Mouse (Mus musculus) heart, postnatal 0 days (tissue): ENCODE data around the gene Cpz. TPM values are rescaled to one million over a fixed set of nuclear protein-coding genes. Genes with fewer than 3 reads are reported as not detected.

Experiments
- ATAC-seq: fragments of 200-750 bp; cut with Nextera tagmentation; 2 replicates; pipeline ENCODE4 v1.8.0; 2017; ENCODE audit warnings: low read depth, moderate number of reproducible peaks, moderate library complexity; ENCODE audit not compliant: insufficient read depth
- DNase-seq: peaks from one replicate; pipeline ENCODE4 v3.0.0-alpha.2; 2016; ENCODE audit warnings: low spot score
- H3K27ac ChIP-seq: fragments of 300-500 bp; sonication (generic); 2 replicates; pipeline ENCODE4 v1.5.1; 2014; ENCODE audit warnings: low read depth, mild to moderate bottlenecking
- H3K27me3 ChIP-seq: fragments of 300-500 bp; sonication (generic); 2 replicates; pipeline ENCODE4 v1.6.1; 2014; ENCODE audit warnings: low read length, mixed read lengths; ENCODE audit not compliant: control insufficient read depth, insufficient read depth
- H3K36me3 ChIP-seq: fragments of 300-500 bp; sonication (generic); replicated peaks from 2 replicates; pipeline ENCODE4 v1.6.1; 2014; ENCODE audit warnings: low read length, mixed read lengths; ENCODE audit not compliant: control insufficient read depth, insufficient read depth
- H3K4me1 ChIP-seq: fragments of 300-500 bp; sonication (generic); 2 replicates; pipeline ENCODE4 v1.6.1; 2014; ENCODE audit warnings: antibody characterized with exemption; ENCODE audit not compliant: control insufficient read depth, insufficient read depth
- H3K4me2 ChIP-seq: fragments of 300-500 bp; sonication (generic); 2 replicates; pipeline ENCODE4 v1.6.1; 2014; ENCODE audit warnings: low read depth, mild to moderate bottlenecking, low read length, moderate library complexity
- H3K4me3 ChIP-seq: fragments of 300-500 bp; sonication (generic); 2 replicates; pipeline ENCODE4 v1.5.1; 2014; ENCODE audit warnings: low read depth, low read length
- H3K9ac ChIP-seq: fragments of 300-500 bp; sonication (generic); replicated peaks from 2 replicates; pipeline ENCODE4 v1.6.1; 2014; ENCODE audit warnings: low read depth, low read length, mixed read lengths
- H3K9me3 ChIP-seq: fragments of 300-500 bp; sonication (generic); replicated peaks from 2 replicates; pipeline ENCODE4 v1.6.1; 2016; ENCODE audit warnings: low read length; ENCODE audit not compliant: control insufficient read depth
- CTCF ChIP-seq: IDR thresholded peaks from 2 replicates; pipeline ENCODE4 v1.5.1; 2016; ENCODE audit warnings: antibody characterized with exemption, control low read depth, low read depth
- EP300 ChIP-seq: IDR thresholded peaks from 2 replicates; pipeline ENCODE4 v1.6.1; 2016; ENCODE audit warnings: antibody characterized with exemption, low read depth
- WGBS: fragments of 180-500 bp; shearing (Covaris S2); extraction: QIAGEN DNeasy Blood & Tissue Kit; methylation state at CpG from one replicate; pipeline ENCODE4 v1.1.7; 2014; 5-methylcytosine and 5-hydroxymethylcytosine counted together
- polyA plus RNA-seq: library from polyadenylated mRNA; unstranded; fragments of >200 nt; fragmentation: Nextera tagmentation; extraction: Ambion mirVana; gene quantifications from 2 replicates; pipeline ENCODE4 v1.2.1, GENCODE M21; 2015
- total RNA-seq: library from RNA; depleted of rRNA; stranded (reverse); fragments of >200 nt; gene quantifications from 2 replicates; pipeline ENCODE4 v1.2.3, GENCODE M21; 2014; ENCODE audit warnings: low replicate concordance; rRNA removed

Gene Cpz
- total RNA-seq (6.8 and 39.5 TPM in 2 replicates), polyA plus RNA-seq (3.6 and 3.8 TPM in 2 replicates)

DNA sequence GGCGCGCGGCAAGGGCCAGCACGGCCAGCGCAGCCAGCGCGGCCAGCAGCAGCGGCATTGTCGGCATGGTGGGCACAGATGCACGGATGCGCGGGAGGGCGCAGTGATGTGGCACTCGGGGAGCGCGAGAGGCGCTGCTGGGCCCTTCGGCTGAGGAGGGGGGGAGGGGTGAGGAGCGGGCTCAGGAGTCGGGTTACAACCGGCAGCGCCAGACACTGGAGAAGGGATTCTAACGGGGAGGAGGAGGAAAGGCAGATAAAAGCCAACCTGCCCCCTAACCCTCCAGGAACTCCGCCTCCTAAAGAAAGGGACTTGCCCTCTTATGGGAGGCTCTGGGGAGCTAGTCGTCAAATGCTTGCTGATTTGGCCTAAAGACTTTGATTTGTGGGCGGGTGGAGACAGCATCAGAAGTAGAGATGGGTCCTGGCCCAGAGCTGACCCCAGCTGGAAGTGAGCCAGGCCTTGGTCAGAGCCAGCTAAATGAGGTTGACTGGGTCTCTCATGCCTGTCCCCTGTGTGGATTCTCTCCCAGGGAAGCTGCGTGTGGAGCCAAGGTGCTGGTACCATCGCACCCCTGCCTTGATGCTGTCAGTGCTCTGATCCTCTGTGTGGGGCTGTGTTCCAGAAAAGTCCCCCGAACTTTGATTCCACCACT, at the start of gene Cpz:
TSS of gene Cpz (minus strand) at position 230 of the 655 bp plus-strand sequence.
- no peaks in the 10 kb centered on the region for H3K9me3 ChIP-seq
- H3K9ac ChIP-seq: no peak within 1 kb of the TSS
- peak within 1 kb of the TSS; percentile 44 for H3K4me2 ChIP-seq
- peak; percentile 71 for ATAC-seq
- DNase-seq: peak; percentile 84
- WGBS: 1% methylated on average over 29 of the region's 29 CpGs
- peaks cover 58% of the 10 kb centered on the region for H3K27me3 ChIP-seq
- H3K36me3 ChIP-seq: no peaks in the 10 kb centered on the region
- peak within 1 kb of the TSS; percentile 29 for H3K4me3 ChIP-seq
- TF ChIP-seq CTCF: 0 out of 2 replicates have a peak, but pooled peaks have one; percentile 4
- no peak for TF ChIP-seq EP300
- H3K4me1 ChIP-seq: no peaks in the 10 kb centered on the region
- no peak within 1 kb of the TSS for H3K27ac ChIP-seq

DNA sequence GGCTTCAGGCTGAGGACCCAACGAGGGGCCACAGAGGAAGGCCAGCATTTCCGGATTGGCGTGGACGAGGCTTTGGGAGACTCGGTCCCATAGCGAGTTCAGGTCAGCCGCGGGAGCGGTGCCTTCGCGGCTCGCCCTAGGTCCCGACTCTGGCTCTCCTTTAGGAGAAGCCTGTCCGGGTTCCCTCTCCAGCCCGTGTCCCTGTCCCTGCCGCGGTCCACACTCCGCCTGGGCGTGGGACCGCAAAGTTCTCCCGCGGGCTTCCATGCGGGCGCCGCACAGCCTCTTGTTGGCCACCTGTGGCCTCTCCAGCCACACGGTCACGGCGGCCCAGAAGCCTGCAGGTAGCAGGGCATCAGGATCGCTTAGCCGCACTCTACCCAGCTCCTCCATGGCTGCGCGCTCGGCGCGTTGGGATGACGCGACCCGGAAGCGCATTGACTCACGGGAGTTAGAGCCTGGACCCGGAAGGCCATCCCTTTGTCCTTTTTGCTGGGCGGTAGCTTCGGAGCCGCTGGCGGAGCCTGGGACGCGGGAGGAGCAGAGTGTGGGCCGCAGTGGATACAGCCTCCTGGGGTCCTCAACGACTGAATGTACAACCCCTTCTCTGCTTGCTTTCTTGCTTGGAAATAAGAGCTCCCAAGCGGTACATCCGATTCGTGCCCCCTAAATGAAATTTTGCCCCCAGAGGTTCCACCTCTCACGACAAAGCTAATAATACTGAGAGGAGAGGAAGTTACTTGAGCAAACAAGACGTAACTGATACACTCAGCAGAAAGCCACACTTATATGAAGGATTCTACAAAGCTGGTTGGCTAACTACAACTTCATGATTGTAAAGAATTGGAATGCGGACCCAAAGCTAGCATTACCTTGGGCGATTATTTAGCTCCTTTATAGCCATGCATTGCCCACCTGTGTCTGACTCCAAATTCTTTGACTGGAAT, 49.4 kb upstream of the Cpz start, which contains the start of gene Trmt44:
TSS of gene Trmt44 (minus strand) at position 418 of the 947 bp plus-strand sequence.
- WGBS: 4% methylated on average over 56 of the region's 56 CpGs
- DNase-seq (peak; percentile 89), ATAC-seq (peak; percentile 98)
- Histone ChIP-seq H3K36me3 (peaks cover 35% of the 10 kb centered on the region), H3K9me3 (no peaks in the 10 kb centered on the region), H3K27ac (peak within 1 kb of the TSS; percentile 84), H3K9ac (peak within 1 kb of the TSS; percentile 86), H3K4me1 (peaks cover 12% of the 10 kb centered on the region), H3K27me3 (no peaks in the 10 kb centered on the region), H3K4me2 (peak within 1 kb of the TSS; percentile 98), H3K4me3 (peak within 1 kb of the TSS; percentile 90)
- TF ChIP-seq CTCF (no peak), EP300 (no peak)

DNA sequence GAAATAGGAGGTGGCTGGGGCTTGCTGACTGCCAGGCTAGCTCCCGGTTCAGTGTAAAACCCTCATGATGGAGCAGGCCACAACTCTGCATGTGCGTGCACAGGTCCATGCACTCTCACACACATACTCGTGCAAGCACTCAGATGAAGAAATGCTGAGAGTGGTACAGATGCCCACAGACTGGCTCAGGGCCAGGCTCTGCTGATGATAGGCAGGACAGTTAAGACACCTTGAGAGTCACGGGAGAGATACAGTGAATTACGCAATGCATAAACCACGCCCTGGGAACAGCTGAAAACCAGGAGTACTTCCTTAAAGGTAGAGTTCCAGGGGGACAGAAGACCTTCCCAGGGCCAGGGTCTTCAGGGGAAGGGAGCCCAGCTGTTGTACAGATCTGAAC, 46.0 kb upstream of the Cpz start:
- no peak for TF ChIP-seq CTCF
- TF ChIP-seq EP300: no peak
- 88% methylated on average over 6 of the region's 6 CpGs for WGBS
- no peak for DNase-seq

DNA sequence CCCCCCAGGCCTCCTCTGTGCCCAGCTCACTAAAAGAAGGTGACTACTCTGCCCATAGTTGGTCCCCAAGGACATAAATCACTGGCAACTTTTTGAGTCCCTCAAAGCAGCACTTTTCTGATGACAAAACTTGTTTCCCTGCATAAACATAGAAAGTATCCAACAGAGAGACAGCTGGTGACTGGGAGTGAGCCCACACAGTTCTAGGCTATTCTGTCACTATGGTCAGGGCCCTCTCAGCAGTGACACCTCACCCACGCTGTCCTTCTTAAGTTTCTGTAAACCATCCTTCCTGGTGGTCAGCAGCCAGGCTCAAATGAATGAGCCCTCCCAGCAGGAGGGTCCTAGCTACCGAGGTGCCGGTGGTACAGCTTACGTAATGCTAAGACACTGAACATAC, 41.1 kb upstream of the Cpz start:
- ATAC-seq (no peak), DNase-seq (no peak)
- peaks cover 15% of the 10 kb centered on the region; the same call in 1 of the 2 replicates for H3K4me1 ChIP-seq
- no peak overlapping the region for H3K4me3 ChIP-seq
- no peaks in the 10 kb centered on the region for H3K9me3 ChIP-seq
- TF ChIP-seq EP300 (no peak), CTCF (no peak)
- H3K27ac ChIP-seq: no peak overlapping the region
- no peak overlapping the region for H3K4me2 ChIP-seq
- H3K9ac ChIP-seq: no peak overlapping the region
- 88% methylated on average over 4 of the region's 4 CpGs for WGBS
- H3K36me3 ChIP-seq: peaks cover 95% of the 10 kb centered on the region
- no peaks in the 10 kb centered on the region for H3K27me3 ChIP-seq

More for the DNA sequence above, 46.0 kb upstream of the Cpz start:
- Histone ChIP-seq H3K9me3 (no peaks in the 10 kb centered on the region), H3K9ac (no peak overlapping the region), H3K4me3 (no peak overlapping the region), H3K27ac (no peak overlapping the region), H3K4me2 (no peak overlapping the region), H3K4me1 (peaks cover 12% of the 10 kb centered on the region), H3K36me3 (peaks cover 65% of the 10 kb centered on the region), H3K27me3 (no peaks in the 10 kb centered on the region)
- no peak for ATAC-seq

DNA sequence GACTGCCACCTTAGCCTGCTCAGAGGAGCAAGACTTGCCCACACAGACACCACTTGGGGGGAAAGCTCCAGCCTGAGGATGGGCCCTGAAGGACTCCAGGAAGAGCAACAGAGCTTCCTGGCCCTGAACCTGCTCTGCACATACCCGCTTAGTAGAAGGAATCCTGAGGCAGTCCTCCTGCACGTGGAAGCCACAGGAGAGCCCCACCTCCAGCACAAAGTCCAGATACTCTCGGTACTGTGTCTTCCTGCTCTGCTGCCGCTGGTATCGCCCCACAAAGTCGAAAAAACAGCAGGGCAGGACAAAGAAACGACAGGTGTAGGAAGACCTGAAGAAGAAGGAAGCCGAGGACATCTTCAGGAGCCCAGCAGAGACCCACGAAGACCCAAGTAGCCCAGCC, 39.7 kb upstream of the Cpz start:
- no peak overlapping the region for H3K4me2 ChIP-seq
- peaks cover 84% of the 10 kb centered on the region for H3K36me3 ChIP-seq
- DNase-seq (no peak), ATAC-seq (no peak)
- H3K27me3 ChIP-seq: no peaks in the 10 kb centered on the region
- H3K27ac ChIP-seq: no peak overlapping the region
- no peaks in the 10 kb centered on the region for H3K9me3 ChIP-seq
- 84% methylated on average over 9 of the region's 9 CpGs for WGBS
- H3K9ac ChIP-seq: no peak overlapping the region
- TF ChIP-seq EP300 (no peak), CTCF (no peak)
- peaks cover 17% of the 10 kb centered on the region for H3K4me1 ChIP-seq
- H3K4me3 ChIP-seq: no peak overlapping the region
